Mouse (Mus musculus): ENCODE measurements at regions not wholly inside any gene's neighbourhood (a gene's known extent, or its start where the extent isn't known, plus 50 kb on each side); places are given as distances from the start of the nearest gene placed in this dataset.
A peak's percentile ranks its signal among the peaks of the same experiment; 100 is the strongest.

DNA sequence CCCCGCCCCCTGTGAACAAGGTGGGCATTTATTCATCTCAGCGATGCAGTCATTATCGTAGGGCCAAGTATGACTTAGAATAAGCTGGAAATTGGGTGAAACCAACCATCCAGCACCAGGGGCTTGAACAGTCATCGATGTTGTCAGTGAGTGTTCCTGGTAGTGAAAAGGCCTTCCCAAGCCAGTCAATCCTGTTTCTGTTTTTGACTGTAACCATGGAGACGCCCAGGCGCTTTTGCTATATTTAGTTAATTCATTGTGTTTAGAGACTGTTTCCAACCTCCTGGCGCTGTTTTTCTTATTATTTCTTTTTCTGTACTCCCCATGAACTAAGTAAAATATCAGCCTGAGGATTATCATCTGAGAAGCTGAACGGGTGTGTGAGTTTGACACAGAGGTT is 113.4 kb downstream of the Dusp6 start:
- DNase-seq: no peak

DNA sequence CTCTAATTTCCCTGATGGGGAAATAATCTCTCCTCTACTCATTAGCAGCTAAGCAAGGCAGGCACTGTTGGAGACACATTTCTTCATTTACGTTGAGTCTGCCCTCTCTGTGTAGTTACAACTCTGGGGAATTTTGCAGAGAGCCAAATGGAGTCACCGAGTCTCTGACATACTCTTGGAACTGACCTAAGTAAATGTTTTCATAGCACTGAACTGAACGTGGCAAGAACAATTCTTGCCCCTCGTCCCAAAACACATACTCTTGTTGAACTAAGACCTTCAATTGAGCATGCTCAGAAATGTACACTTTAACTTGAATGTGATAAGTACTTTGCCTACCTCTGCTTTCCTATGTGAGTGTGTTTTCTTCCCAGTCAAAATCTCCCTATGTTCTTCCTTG is 114.5 kb downstream of the Dusp6 start:
- DNase-seq: no peak

DNA sequence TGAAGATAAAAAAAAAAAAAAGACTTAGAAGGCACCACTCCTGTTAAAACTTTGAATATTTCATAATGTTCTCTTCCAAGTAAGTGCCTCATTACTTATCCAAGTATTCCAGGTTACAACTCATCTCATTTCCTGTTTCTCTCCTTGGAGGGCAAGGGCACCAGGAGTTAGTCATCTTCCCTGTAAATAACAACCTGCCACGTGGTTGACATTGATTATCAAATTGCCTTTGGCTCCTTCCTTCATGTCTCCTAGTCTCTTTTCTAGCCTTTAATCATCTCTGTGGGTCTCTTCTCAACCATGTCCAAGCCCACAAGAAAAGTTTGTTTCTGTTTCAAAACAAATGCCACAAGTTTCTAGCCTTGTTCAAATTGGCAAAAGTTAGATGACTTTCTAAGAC is 116.1 kb downstream of the Dusp6 start:
- no peak for DNase-seq

DNA sequence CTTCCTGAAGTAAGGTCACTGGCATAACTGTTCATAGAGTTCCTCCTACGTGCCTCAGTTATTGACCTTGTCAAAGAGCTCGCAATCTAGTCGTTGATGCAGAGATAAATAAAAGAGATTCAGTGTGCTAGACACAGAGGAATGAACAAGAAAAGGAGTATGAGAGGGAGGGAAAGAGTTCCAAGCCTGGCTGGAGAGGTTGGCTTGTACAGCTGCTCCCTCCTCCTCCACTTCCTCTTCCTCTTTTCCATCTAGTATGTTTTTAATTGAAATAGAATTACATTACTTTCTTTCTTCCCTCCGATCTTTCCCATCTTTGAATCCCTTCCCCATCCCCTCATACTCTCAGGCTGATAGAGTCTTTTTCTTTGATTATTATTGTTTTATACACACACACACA is 117.1 kb downstream of the Dusp6 start:
- DNase-seq: no peak

DNA sequence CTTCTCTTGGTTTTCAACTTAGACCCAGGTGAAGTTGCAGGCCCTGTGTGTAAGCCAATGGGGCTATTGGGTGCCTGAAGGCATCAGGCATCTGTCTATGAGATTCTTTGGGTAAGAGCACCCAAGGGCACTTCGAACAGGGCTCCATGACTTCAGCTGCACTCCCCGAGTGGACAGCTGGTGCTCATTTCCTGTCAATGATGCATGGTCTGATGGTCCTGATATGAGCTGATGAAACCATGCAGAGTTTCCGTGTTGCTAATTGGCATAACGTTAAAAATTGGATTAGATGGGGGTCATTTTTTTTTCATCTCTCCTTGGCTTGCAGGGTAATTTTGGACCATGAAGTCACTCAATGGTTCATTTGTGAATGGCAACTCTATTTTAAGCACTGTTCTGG is 120.0 kb downstream of the Dusp6 start:
- DNase-seq: no peak

DNA sequence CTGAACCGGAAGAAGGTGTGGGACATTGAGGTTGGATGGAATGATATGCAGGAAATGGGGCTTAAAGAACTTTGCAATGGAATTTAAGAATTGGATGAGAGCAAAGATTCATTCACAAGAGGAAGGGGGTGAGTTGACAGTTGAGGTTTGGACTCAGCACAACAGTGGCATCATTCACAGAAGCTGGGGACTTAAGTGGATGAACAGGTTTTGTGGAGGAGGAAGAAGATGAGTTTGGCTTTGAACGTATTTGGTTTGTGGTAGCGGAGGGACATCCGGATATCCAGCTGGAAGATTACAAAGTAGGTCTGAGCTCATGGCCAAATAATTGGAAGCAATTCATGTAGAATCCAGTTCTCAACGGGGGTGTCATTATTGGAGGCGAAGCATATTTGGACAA is 121.3 kb downstream of the Dusp6 start:
- no peak for DNase-seq

DNA sequence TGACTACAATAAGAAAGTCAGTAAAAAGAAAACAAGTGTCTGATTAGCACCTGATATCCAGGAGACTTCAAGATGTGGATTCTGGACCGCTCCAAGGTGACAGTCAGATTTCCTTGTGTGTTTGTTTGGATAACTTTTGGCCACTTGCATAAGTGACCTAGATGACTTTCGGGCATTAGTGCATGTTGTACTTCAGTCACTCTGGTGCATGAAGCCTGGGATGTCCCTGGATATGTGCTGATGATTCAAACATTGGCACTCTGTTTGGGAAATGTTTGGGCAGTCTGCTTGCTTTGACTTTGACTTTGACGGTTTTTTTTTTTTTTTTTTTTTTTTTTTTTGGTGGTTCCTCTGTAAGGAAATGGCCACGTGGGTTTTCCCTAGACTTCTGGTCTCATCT is 121.8 kb downstream of the Dusp6 start:
- no peak for DNase-seq

DNA sequence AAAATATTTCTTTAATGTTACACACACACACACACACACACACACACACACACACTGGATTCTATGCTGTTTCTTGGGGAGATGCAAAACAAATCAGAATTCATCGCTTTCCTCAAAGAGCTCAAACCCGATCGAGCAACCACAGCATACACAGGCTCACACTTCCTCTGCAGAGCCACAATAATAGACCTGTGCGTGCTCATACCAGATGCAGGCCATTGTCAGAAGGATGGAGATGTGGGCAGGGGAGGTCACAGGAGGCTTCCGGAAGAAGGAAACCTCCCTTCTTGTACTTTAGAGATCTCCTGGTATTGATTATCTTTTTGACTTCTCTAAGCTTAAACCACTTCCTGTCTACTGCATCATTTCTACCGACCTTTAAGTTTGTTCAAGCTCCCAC is 122.8 kb downstream of the Dusp6 start:
- peak in 1 of 2 experiments; percentile 21 for DNase-seq

DNA sequence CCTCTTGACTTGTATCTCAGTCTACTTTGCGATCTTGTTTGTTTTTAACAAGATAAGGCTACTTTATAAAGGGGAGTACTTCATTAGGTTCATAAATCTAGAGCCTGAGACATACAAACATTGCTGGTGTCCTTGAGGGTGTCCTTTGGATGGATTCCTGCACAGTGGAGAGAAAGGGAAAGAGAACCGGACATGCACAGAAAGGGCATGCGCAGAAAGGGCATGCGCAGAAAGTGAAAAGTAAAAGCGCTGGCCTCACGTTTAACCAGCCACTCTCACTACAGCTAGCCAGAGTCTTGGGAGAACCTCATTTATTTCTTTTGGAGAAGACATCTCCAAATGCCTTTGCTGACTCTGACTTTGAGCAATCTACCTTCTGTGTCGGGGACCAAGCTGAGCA is 125.5 kb downstream of the Dusp6 start:
- DNase-seq: no peak

DNA sequence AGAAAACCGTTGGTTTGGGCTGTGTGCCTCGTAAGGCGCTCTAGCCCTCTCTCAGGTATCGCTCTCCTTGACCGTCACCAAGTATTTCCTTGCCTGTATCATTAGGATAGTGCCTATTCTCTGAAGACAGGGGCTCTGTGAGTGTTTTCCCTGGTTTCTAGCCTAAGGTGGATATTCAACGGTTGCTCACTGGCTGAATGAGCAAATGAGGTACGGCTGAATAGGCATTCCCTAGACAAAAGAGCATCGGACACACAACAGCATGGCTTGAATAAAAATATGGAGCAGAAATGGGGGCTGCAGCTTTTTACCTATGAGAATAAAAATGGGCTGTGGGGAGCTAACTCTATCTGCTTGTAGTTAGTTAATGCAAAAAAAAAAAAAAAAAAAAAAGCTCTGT is 126.0 kb downstream of the Dusp6 start:
- DNase-seq: no peak

DNA sequence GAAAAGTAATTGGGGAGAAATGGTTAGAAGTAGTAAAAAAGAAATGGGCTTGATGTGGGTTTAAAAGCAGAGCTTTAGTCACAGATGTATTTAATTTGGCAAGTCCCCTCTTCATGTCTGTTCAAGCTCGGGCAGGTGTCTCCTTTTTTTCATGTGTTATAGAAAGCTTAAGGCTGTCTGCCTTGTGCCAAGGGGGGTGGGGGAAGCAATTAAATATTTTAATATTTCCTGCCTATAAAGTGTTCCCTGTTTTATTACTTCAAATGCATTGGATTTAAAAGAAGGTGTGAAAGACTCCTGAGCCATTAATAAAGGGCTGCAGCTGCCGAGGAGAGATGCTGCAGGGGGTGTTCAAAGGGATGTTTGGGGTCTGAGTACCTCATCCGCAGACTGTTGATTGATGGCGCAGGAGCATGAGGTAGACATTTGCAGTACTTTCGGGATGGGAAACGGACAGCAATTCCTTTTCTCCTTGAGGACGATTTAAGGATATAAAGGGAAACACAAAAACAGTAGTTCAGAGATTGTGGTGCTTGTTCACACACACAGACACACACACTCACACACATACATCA is 127.7 kb downstream of the Dusp6 start:
- no peak for DNase-seq

DNA sequence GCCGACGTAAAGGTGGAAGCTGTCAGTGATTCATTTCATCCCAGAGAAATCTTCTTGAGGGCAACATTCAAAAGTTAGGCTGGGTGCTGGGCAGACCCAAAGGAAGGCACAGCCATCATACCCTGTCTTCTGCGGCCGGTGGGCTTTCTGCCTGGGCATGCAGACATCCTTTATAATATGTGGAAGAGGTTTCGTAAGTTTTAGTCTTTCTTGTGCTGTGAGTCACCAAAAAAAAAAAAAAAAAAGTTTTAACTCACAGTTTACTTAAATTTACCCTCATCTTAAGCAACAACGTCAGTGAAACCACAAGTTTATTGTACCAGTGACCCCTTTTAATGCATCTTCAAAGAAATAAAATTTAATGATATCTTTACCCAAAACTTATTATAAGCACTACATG is 128.7 kb downstream of the Dusp6 start:
- DNase-seq: no peak

DNA sequence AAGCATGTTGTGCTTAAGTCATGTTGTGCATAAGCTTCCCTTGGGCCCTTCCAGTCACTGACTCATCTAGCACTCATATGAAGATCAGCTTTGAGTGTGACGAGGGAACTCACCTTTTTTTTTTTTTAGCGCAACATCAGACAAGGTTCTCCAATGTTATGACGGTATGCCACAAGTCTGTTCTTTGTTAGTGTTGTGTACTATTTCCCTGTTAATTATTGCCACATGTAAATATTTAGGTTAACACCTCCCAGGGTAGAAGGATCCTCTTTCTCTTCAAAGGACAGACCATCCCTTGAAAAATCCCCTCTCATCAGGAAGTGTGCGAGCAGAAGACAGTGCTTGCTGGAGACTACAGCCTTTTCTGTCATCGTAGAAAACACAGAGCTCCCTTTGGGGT is 129.9 kb downstream of the Dusp6 start:
- DNase-seq: no peak

DNA sequence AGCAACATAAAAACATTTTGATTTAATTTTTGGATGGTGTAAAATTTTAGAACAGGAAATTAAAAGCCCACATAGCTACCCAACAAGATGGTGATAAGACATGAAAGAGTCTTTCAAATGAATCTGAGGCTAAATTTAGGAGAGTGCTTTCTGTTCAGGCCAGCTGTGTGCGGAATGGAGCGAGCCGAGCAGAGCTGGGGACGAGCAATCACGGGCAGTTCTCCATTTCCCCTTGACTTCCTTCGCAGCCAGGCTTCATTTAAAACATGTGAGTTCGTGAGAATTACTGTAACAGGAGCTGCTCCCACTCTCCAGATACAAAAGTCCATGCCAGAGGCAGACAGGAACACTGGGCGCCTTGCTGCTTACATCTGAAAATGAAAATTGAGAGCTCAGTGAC is 130.5 kb downstream of the Dusp6 start:
- no peak for DNase-seq

DNA sequence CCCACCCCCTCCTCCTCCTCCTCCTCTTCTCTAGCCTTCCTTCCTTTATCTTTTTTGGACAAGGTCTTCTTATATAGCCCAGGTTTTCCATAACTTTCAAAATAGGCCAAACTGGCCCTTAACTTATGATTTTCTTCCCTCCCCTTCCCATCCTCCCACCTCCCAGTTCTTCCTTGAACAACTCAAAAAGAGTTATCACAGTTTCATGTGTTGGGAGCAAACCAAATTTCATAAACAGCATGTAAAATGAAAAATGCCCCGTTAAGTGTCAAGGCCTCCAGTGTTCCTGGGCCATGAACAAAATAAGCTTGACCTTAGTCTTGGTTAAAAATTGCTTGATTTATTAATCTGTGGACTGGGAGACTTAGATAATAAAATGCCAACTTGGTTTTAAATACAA is 132.4 kb downstream of the Dusp6 start:
- no peak for DNase-seq

DNA sequence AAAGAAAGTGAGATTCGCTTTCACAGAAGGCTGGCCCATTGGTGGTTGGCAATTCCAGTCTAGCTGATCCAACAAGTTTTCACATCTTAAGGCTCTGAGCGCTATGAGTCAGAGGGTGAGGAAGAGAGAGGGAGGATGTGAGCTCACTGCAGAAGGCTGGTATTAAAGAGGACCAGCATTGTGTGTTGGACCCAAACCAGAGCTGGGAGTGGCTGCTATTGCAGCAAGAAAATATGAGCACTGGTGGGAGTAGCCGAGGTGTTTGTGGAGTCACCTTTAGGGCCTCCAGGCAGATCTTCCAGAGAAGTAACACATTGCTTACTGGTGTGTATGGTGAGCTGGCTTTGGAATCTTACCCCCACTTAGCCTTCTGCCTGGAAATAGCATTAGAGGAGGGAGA is 133.6 kb downstream of the Dusp6 start:
- DNase-seq: no peak

DNA sequence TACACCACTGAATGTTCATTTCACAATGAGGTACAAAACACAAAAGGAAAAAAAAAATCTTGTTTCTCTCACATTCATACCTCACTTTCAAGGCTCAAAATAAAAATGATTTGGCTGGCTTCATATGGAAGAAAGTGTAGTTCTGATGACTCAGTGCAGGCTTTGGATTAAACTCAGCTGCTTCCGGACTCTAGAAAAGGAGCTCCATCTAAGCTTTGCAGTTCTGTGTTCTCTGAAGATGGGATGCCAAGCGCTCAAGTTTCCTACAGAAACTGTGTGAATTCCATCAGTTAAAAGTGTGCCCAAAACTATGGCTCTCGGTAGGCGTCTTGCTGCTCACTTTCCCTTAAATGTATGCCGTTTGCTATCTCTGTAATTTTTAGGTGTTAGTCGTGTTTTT is 137.0 kb downstream of the Dusp6 start:
- no peak for DNase-seq

DNA sequence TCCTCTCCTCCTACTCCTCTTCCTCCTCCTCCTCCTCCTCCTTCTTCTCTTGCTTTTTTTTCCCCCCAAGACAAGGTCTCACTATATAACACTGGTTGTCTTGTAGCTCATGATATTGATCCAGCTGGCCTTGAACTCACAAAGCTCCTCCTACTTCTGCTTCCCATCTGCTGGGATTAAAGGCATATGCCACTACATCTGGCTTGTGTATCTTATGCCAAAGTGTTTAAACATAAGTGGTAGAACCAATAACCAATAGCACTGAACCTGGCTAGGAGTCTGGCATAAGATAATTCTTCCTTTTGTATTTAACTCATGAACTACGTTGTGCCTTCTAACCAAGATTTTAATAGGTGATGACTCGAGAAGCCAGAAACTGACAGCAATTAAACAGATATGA is 143.7 kb downstream of the Dusp6 start:
- DNase-seq: no peak

DNA sequence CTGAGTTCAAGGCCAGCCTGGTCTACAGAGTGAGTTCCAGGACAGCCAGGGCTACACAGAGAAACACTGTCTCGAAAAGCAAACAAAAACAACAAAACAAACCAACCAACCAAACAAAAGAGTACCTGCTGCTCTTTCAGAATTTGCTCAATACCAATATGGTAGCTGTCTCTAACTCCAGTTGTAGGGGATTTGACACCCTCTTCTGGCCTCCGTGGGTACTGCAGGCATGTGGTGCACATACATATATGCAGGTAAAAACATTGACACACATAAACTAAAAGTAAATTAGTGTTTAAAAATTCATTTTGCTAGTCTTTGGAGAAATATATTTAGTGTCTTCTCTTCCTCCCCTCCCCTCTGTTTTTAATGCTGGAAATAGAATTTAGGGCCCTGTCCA is 145.8 kb downstream of the Dusp6 start:
- DNase-seq: no peak

DNA sequence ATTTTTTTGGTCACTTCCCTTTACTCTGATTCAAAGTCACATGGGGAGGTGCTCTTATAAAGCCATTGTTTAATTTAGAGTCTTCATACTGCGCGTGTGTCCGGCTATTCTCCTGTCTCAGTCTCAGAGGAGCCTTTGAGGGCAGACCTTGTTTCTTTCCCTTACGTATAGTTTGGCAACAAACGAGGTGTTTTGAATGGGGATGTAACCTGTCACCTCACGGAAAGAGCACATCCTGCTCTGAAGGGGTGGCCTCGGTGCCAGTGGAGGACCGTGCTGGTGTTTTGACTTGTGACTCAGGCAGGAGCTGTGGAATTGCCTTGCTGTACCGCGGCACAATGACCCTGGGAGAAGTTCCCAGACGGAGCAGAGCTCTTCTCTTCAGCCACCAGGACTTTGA is 146.7 kb downstream of the Dusp6 start:
- DNase-seq: no peak

DNA sequence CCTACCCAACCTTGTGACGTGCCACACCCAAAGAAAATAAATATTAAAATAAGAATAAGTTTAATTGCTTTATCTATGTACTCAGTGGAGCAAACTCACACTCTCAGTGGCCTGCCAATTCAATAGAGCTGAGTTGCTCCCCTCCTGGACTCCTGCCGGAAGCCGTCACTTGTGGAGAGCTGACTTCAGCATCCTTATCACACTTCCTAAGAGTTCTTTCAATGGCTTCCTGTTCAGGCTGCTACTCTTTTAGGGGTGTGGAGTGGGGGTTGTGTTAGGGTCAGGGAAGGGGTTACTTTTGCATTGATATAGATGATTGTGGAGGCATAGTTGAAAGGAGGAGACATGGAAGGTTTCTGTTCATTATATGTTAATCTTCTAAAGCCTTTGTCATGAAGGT is 147.7 kb downstream of the Dusp6 start:
- DNase-seq: no peak

DNA sequence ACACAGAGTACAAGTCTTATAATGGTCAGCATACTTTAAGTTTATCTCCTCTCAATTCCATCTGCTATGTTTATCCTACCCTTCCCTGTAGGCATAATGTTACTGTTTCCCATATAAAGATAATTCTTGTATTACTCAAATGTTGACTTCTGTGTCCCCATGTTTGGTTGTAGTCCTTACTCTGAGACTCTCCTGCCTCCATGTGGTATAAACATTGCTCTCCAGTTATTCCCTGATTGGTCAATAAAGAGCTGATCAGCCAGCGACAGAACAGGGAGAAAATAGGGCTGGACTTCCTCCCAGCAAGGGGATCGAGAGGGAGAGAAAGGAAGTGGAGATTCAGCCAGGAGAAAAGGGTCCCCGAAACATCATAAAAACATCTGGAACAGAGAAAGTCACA is 150.4 kb downstream of the Dusp6 start:
- DNase-seq: no peak

DNA sequence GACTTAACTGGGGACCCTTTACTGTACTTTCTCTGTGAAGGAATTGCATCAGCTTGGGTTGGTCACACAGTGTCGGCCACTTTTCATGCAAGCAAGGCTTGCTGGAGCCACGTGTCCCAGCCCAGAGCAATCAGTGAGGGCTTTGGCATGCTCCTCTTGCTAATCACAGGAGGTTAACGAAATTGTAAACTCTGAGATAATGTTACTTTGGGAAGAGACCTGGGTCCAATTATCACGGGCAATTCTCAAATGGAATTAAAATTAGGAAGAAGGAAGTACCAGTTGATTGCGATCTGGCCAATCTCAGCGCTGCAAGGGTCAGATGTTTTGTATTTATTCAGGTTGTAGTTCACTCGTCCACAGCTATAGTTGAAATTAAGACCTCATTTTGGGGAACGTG is 153.2 kb downstream of the Dusp6 start:
- DNase-seq: no peak

DNA sequence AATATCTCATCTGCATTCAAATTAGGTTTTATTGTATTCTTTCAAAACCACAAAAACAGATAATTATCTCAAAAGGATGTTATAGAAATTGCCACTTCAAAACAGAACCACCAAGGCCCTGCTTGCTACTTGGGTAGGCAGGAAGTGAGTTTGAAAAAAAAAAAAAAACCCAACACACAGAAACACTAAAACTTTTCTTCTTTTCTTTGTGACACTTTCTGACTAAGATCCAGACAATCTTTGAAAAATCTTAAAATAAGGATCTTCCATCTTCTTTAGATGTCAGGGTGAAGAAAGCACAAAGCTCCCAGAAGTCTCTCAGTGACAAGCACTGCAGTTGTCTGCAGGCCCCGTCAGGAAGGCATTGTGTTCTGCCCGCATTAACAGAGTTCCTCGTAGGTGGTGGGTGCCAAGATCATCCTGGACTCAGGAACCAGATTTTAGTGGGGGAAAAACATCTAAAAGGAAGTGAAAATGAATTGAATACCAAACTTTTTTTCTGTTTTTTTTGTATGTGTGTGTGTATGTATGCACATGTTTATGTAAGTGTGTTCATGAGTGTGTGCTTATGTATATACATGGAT is 154.0 kb downstream of the Dusp6 start:
- no peak for DNase-seq

DNA sequence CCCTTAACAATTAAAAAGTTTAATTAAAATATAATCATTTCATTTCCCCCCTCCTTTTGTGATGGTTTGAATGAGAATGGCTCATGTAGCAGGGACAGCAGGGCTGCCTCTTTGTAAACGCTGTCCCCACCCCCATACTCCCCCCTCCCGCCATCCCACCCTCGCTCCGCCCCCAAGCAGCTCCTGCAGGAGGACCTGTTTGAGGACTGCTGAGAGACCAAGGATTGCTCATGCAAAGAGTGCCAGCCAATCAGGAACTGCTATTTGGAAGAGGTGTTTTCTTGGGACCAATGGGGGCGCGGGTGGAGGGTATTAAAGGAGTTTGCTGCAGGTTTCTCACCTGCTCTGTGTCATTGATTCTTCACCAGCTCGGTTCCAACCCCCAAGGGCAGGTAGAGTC is 154.6 kb downstream of the Dusp6 start:
- DNase-seq: no peak

DNA sequence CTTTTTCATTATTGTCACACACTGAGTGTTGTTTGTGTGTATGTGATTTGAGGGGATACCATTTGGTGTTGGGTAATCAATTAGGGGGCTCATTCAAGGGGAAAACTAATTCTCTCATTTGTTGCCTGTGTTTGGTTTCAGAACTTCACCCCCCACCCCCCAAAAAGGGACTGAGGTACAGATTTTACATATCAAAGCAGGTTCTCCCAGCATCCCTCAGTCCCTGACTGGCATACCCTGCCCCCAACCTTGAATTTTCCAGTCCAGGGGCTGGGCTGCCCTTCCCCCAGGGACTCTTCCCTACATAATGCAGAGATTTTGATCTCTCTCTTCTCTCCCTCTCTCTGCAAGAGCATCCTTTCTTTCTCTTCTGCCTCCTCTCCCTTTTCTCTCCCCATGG is 155.5 kb downstream of the Dusp6 start:
- no peak for DNase-seq
